Mouse (Mus musculus) activated CD4-positive, CD25-positive, alpha-beta regulatory T cell (primary cell): ENCODE results near the gene Rnaset2a. TPM values are rescaled to one million over a fixed set of nuclear protein-coding genes. Genes with fewer than 3 reads are reported as not detected.

ENCODE experiments used
- polyA plus RNA-seq, 2 experiments: library from polyadenylated mRNA; unstranded; fragments of 100-300 nt; shearing (Covaris generic); gene quantifications; one replicate each; pipeline ENCODE4 v1.2.1; 2017

The Rnaset2a gene
- 10 to 100 TPM; 62.0 to 99.3 TPM for polyA plus RNA-seq

DNA sequence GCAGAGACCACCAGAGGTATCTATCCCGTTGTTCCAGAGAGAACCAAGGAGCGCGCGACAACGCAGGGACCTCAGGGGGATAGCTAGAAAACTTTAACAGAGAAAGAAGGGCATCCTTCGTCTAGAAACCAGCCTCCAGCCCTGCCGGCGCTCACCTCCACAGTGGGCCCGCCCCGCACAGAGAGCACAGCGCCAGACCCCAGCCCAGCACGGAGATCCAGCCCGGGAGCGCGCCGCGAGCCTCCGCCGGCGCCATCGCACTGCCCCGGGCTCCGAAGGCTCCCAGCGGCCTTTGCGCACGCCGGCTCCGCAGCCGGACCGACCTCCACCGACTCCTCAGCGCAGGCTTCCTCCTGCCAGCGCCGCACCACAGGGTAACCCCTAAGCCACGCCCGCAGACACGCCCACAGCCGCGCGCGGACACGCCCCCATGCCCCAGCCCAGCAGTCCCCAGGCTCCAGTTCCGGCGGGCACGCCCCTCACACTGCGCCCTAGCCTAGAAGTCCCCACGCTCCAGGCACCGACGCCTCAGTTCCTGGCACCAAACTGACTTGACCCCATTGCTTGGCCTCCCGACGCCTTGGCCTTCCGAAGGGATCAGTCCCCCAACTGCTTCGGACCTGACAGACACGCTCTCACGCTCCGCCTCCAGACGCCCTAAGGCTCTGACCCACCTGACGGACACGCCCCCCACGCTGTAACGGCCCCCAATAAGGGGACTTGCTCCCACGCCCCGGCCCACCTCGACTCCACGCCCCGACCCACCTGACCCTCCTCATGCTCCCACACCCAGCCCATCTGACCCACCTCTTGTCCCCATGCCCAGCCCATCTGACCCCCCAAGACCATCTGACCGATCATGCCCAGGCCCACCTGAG lies at the start of gene Rnaset2a, which contains the start of gene Gm49673:
Gene Rnaset2a (minus strand): TSS at position 659 of the 878 bp plus-strand sequence.
Gene Gm49673 (minus strand): TSS at position 350 of the 878 bp plus-strand sequence.

DNA sequence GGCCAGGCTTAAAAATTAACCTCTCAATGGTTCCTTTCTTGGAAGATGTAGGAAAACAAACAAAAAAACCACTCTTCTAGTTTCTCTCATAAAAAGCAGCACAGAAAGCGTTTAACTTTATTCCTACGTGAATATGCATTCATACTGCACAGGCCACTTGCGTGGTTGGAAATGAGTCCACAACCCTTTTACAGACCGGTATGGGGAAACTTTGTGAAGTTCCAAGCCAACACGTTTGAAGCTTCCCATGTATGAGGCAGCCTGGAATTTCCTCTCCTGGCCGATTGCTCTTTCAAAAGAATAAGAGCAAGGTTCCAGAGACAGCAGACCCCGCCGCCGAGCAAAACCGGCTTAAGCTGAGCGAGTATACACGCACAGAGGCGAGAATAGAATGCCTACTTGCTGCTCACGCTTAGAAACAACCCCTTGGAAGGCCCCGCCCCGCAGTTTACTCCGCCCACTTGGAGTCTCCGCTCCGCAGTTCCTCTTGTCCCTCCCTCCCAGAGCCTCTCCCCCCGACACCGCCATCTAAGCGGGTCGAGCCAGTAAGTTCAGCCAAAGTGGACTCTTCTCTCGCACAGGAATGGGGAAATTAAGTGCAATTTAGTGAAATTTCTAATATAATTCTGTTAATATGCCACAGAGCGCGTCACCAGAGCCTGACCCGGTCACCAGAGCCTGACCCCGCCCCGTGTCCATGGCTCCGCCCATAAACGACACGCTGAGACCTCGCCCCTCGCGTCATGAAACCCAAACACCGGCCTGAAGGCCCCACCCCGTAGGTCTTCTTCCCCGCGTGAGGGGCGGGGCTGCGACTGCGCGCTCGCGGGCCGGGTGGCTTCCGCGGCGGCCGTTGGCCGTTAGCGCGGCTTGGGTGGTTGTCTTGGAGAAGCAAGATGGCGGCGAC lies 17.1 kb upstream of the Rnaset2a start, which contains the start of gene Fgfr1op:
Gene Fgfr1op (plus strand): TSS at position 801 of the 907 bp plus-strand sequence.

Other genes with a start within 250 kb of the Rnaset2a start
- gene Tagap, start 222.1 kb downstream of the Rnaset2a start, polyA plus RNA-seq, result 100 to 1,000 TPM in 1 of 2 experiments, 10 to 100 TPM in 1; 90.8 to 115 TPM
- 10 to 100 TPM; 18.9 to 20.5 TPM for gene Rsph3a, start 202.5 kb downstream of the Rnaset2a start, polyA plus RNA-seq
- gene Gm49673, start 309 bp downstream of the Rnaset2a start, polyA plus RNA-seq, result under 1 TPM; 0.16 to 0.68 TPM
- 10 to 100 TPM; 15.8 to 25.0 TPM for gene Fgfr1op, start 17.4 kb upstream of the Rnaset2a start, polyA plus RNA-seq
- gene Ccr6, start 87.9 kb upstream of the Rnaset2a start, polyA plus RNA-seq, result 10 to 100 TPM; 15.8 to 23.5 TPM
- gene Mpc1, start 134.8 kb upstream of the Rnaset2a start, polyA plus RNA-seq, result 100 to 1,000 TPM; 157 to 172 TPM
- 100 to 1,000 TPM; 181 to 232 TPM for gene Sft2d1, start 163.0 kb upstream of the Rnaset2a start, polyA plus RNA-seq
- gene Prr18, start 189.4 kb upstream of the Rnaset2a start, polyA plus RNA-seq, result under 1 TPM in 1 of 2 experiments, not detected in 1; 0.25 TPM
- gene T2, start 207.9 kb upstream of the Rnaset2a start, polyA plus RNA-seq, result not detected